Mouse (Mus musculus): ENCODE results near the gene Lgals8.

The Lgals8 gene

DNA sequence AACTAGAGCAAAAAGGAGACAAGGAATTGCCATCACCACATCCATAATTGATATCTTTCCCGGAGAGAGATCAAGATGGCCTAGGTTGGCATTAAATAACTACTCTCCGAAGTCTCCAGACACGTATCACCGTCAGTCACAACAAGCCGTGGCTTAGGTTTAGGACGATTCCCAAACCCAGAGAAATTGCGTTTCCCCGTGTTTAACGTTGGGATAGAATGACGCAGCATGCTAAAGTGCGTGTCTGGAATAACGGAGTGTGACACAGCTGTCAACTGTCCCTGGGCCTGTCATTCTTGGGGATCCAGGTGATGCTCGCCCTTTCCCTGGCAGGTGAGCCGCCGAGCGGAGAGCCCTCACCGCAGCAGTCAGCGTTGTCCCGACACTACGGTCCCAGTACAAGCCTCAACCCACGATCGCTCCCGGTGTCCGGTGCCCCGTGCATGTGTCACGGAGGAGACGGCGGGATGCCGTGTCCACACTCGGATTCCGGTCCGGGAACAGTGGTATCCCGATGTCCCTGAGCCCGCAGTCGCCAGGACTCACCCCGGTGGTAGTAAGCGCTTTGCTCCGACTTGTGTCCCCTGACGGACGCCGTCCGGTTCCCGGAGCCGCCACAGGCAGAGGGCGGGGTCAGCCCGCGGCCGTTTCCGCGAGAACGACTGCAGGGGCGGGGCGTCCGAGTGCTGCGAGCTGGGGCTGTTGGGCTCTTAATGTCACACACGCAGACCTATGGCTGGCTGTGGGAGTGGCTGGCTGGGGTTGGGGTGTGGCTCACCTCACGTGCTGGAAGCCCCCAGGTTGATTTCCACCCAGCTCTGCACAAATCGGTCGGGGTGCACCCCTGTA, 3.6 kb downstream of the Lgals8 start:
- peak; percentile 78 for DNase-seq (ENCODE audit: low read depth, low spot score)

DNA sequence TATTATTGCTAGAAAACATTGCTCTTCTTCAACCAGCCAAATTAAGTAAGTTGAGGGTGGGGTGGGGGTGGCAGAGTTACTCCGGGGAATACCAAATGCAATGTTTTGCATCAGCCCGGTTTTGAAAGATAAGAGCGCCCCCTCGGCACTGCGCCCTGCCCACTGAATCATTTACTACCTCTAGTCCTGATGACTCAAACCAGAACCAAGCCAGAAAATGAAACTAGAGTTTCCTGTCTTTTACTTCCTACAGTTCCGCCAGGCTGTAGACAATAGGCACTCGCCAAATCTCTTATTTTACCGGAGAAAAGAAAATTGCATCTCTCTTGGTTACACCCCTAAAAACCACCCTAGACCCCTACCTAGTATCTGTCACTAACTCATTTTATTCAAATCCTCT, 4.3 kb downstream of the Lgals8 start:
- peak; percentile 72 for DNase-seq (ENCODE audit: low read depth, low spot score)

DNA sequence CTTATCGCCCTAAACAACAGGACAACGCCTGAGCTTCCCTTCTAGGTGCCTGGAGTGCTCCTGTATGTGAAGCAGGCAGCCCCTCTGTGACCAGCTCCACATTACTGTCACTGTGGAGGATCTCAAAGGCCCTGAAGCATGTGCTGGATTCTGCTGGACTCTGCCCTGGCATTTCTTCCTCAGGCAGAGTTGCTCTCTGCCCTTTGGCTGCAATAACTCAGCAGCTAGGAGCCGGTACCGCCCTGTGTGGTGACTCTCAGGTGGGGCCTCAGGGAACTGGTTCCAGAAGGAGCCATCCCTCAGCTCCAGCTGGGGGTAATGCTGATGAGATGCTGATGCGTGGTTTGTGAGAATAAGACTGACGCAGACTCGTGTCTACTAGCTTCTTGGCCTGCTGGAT, 8.0 kb downstream of the Lgals8 start:
- DNase-seq (ENCODE audit: low read depth, low spot score) = no peak

DNA sequence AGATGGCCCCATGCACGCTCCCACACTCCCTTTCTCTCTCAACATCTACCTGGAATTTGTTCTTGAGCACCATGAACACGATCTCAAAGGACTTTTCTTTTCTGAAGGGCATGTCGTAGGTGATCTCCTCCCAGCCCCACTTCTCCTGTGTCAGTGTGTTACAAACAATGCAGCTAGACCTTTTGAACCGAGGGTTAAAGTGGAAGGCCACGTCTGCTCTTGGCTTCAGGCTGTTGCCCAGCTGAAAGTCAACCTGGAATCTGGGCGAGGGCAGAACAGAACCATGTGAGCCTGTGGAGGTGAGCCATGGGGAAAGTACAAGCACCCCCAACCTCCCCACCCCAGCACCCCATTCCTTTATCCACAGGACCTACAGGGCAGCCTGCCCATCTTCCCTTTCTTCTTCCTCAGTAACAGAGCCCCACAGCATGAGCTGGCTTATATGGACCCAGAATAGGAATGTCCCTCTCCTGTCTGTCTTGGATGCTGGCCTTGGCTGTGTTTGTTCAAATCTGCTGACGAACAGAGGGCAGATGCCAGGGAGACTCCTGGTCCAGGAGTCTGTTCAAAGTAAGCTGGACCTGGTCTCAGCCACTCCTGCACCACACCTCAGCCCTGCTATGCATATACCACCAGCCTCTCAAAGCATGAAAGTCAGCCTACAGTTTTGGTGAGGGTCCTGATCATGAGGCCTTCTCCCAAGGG, 9.9 kb downstream of the Lgals8 start:
- DNase-seq (ENCODE audit: low read depth, low spot score) = no peak

DNA sequence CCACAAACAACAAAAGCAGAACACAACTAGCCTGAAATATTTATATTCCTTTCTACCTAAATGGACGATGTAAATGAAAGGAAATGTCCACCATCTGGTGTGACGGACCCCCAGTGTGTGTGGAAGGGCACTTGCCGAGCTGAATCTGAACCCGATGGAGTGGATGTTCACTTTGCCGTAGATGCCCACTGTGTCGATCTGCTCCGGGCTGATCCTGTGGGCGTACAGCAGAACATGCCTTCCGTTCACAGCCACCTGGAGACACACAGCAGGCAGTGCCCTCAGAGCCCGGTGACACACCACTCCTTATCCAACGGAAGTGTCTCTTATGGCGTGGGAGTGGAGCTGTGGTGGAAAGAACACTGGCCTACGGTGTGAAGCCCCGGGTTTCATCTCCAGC, 11.6 kb downstream of the Lgals8 start:
- DNase-seq (ENCODE audit: low read depth, low spot score) = no peak

DNA sequence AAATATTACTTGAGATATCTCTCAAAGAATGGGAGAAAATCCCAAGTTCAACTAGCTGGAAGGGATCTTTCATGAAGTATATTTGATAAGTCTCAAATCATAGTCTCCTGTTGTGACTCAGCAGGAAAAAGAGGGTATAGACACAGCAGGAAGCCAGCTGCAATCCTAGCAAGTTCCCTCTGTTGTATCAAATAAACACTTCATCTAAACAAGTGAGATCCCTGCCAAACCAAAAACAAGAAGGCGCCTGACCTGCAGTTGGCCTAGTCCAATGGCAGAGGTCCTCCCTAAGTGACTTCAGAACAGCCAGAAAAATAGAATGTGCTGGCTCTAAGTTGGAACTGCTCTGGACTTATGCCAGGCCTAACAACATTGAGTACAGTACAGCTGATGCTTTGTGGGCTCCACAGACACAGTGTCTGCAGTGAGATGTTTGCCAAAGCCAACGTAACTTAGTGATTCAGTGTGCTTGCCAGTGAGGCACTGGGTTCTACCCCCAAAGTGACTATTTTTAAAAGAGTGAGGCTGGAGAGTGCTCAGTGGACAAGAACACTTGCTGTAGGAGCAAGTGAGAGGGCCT, 22.6 kb downstream of the Lgals8 start:
- DNase-seq (ENCODE audit: low read depth, low spot score) = peak; percentile 60

DNA sequence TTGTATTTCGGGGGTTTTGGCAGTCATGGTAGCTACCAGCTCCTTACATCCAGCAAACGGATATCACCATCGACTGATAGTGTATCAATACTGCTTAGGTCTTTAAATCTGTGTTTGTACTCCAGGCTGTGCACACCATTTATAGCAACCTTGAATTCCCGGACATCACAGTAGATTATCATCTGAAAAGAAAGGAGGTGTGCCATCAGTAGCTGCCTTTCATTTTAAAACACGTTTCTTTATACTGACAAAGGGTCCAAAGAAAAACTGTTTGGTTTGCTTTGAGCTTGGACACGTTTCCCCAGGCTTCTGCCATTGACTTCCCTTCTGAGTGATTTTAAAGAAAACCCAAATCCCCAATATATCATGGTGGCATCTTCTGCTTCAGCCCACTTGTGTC, 23.9 kb downstream of the Lgals8 start:
- DNase-seq (ENCODE audit: low read depth, low spot score) = no peak

DNA sequence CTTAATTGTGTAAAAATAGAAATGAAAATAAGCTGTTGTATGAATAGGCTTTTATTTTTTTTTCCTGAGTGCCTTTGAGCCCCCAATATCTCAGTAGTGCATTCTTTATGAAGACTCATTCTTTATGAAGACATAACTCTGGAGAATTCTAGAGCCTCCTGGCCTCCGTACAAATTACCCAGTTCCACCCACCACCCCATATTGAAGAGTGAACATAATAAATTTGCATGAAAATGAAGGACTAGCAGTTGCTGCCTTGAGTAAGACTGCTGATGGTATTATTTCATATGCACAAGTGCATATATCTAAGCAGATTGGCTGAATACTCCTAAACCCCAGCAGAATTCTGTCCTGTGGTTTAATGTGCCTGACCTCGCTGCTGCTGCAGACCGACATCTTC, 25.2 kb downstream of the Lgals8 start:
- no peak for DNase-seq (ENCODE audit: low read depth, low spot score)

DNA sequence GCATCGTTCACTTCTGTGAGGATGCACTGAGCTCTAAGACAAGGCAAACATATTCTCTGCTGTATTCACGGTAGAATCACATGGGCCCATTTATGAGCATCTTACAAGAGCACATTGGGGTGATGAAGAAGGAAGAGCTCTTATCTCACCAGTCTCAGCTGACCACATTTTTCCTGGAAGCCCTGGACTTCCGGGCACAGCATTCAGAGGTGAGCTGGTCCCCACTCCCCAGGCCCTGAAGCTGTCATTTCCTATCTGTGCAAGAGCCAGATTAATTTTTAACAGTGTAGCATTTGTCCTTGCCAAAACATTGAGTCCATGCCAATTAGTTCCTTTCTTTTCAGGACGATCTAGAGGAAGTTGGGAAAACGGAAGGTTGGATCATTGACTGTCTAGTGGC, 30.9 kb downstream of the Lgals8 start:
- DNase-seq (ENCODE audit: low read depth, low spot score) = no peak

DNA sequence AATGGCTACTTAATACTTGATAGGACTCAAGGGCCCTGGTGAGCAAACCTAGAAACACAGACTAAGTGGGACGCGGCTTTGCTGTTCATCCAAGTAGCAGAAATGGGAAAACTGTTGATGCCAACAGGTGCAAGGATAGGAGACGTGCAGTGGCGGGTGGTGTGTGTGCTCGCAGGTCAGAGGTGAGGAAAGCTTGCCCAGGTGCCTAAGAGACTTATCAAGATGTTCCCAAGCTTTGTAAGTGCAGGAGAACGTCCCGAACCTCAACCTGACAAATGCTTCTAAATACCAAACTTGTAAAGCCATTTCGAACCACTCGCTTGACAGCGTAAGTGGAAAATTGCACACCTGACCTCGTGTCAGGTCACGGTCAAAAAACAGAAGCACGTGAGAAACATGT, 36.2 kb downstream of the Lgals8 start:
- DNase-seq (ENCODE audit: low read depth, low spot score) = no peak

DNA sequence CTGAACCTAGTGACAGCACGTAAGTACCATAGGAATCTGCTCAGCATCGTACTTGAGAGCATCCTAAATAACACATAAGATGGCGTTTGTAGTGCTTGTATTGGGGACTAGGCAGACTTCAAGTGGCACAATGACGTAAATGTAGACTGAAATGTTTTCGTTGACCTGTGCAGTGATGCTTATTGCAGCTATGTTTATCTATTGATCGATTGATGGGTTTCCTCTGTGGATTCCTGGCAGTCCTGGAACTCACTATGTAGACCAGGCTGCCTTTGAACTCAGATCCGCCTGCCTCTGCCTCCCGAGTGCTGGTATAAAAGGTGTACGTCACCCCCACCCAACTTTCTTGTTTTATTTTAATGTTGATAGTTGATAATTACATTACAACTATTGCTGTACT, 44.1 kb downstream of the Lgals8 start:
- no peak for DNase-seq (ENCODE audit: low read depth, low spot score)

DNA sequence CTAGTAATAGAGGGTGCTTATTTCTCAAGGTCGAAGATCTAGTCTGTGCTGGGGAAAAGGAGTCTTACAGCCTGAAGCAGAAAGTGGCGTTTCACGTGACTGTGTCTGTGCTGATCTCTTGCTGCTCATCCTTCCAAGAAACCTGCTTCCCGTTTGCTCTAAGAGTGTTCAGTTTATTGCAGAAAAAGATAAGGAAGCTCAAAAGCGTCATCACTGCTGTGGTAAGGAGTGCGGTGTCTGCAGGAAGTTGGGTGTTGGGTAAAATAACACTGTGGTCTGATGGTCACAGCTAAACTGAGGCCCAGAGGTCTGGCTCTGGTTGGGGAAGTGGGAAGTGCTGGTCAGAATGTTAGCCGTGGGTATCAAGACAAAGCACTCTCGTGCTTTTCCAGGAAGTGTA, 52.7 kb downstream of the Lgals8 start:
- DNase-seq (ENCODE audit: low read depth, low spot score) = peak; percentile 51

DNA sequence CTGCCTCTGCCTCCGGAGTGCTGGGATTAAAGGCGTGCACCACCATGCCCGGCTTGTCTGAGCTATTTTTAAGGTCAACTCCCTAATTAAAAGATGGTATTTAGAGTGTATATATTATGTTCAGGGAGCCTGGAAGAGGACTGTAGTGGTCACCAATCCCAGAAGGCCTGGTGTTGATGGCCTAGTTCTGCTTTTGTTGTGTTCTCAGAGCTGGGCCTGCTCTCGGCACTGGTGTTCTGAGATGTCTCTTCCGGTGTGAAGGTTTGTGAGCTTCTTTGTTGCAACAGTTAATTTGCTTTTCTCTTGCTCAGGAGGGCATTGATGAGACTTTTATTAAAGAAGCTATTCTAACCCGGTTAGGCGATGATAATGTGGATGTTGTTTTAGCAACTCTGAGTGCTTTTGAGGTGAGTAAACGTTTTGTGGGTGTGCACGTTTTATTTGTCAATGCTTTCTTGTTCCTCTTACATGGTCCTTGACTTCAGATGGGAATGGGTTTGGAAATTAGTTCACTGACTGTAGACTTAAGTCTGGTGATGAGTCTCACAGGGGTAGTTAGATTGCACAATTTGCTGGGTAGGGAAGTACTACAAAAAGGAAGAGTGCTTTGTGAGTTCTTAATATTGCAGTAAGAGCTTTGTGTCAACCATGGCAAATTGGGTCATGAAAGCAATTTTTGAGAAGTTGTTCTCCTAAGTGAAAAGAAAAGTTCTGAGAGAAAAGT, 56.2 kb downstream of the Lgals8 start:
- DNase-seq (ENCODE audit: low read depth, low spot score) = no peak

DNA sequence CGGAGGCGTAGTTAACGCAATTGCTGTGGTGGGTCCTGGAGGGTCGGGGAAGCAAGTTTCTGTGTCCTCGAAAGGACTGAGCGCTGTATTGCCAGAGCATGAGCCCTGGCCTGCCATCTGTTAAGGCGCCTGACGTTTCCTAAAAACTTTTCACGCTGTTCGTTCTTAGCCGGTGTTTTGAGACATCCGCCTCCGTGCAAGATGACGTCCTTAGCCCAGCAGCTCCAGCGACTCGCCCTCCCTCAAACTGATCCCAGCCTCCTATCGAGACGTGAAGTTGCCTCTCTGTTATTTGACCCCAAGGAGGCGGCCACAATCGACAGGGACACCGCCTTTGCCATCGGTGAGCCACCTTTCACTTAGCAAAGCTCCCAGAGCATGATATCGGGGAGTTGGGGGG, 69.2 kb downstream of the Lgals8 start:
- peak; percentile 15 for DNase-seq (ENCODE audit: low read depth, low spot score)

DNA sequence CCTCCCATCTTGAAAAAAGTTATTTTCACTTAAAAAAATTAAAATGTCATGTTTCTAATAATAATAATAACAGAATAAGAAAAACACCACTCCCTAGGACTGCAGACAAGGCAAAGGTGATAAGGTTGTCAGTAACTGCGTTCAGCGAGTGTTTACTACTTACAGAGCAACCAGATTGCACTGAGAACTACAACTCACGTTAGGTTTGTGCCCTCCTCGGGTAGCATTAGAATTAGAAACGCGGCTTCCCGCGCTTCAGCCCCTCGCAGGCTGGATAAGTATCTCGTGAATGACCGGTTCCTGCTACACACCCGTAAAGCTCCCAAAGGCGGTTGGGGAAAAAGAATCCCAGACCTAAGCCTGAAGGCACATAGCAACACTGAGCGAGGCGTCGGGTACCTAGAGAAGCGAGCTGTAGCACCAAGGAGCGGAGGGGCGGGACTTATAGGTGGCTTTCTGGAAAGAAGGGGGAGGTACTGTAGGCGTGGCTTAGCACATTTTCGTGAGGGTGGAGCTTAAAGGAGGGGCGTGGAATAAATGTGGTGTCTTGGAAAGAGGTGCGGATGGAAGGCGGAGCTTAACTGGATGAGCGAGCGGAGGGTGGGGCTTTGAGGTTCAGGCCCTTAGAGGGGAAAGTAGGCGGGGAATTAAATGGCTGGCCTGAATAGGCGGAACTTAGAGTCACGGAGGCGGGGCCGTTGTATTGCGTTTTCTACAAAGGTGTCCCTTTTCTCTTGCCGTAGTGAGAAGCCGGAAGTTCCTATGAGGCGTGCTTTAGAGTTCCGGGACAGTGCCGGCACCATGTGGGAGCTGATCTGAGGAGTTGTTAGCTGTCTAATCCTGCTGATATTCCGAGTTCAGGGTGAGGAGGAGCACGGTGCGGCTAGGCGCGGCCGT, 69.9 kb downstream of the Lgals8 start, which contains the start of gene Heatr1:
Gene Heatr1, plus strand, starts transcription at position 419 of the 897 bp plus-strand sequence.
- DNase-seq (ENCODE audit: low read depth, low spot score) = peak; percentile 99
